Mouse (Mus musculus): ENCODE measurements at regions not wholly inside any gene's neighbourhood (a gene's known extent, or its start where the extent isn't known, plus 50 kb on each side); places are given as distances from the start of the nearest gene placed in this dataset.

- Histone ChIP-seq H3K4me2 (ENCODE audit: low read depth, low read length) (no peak overlapping the region), H3K4me3 (ENCODE audit: low read length) (no peak overlapping the region), H3K4me1 (ENCODE audit: insufficient read depth, low read length) (no peaks in the 10 kb centered on the region), H3K36me3 (ENCODE audit: insufficient read depth, low read length) (no peaks in the 10 kb centered on the region), H3K27me3 (ENCODE audit: insufficient read depth, low read length) (no peaks in the 10 kb centered on the region), H3K27ac (no peak overlapping the region), H3K9ac (replicated peaks; ENCODE audit: low read length) (no peak overlapping the region), H3K9me3 (ENCODE audit: low read length) (no peaks in the 10 kb centered on the region)
- DNase-seq (ENCODE audit: low spot score) (no peak), ATAC-seq (no peak)
- TF ChIP-seq CTCF (IDR thresholded peaks at IDR 0.05; ENCODE audit: low read depth): no peak
- 66% methylated on average over 2 of the region's 2 CpGs for WGBS
Observed at GRCm38 (mm10) chr2:10864451-10864850, 307.5 kb upstream of the Prkcq start.

GRCm38 (mm10) chr2:10874303-10874702 is 297.6 kb upstream of the Prkcq start:
- Histone ChIP-seq H3K9ac (replicated peaks; ENCODE audit: low read length) (no peak overlapping the region), H3K27ac (no peak overlapping the region), H3K4me2 (ENCODE audit: low read depth, low read length) (no peak overlapping the region), H3K27me3 (ENCODE audit: insufficient read depth, low read length) (no peaks in the 10 kb centered on the region), H3K36me3 (ENCODE audit: insufficient read depth, low read length) (no peaks in the 10 kb centered on the region), H3K4me1 (ENCODE audit: insufficient read depth, low read length) (no peaks in the 10 kb centered on the region), H3K9me3 (ENCODE audit: low read length) (no peaks in the 10 kb centered on the region), H3K4me3 (ENCODE audit: low read length) (no peak overlapping the region)
- ATAC-seq: no peak
- no peak for DNase-seq (ENCODE audit: low spot score)
- 85% methylated on average over 4 of the region's 4 CpGs for WGBS
- no peak for TF ChIP-seq CTCF (IDR thresholded peaks at IDR 0.05; ENCODE audit: low read depth)

- no peaks in the 10 kb centered on the region for H3K36me3 ChIP-seq (ENCODE audit: insufficient read depth, low read length)
- H3K4me1 ChIP-seq (ENCODE audit: insufficient read depth, low read length): no peaks in the 10 kb centered on the region
- DNase-seq (ENCODE audit: low spot score) (no peak), ATAC-seq (no peak)
- no peaks in the 10 kb centered on the region for H3K27me3 ChIP-seq (ENCODE audit: insufficient read depth, low read length)
- H3K9ac ChIP-seq (replicated peaks; ENCODE audit: low read length): no peak overlapping the region
- H3K9me3 ChIP-seq (ENCODE audit: low read length): no peaks in the 10 kb centered on the region
- no peak overlapping the region for H3K4me3 ChIP-seq (ENCODE audit: low read length)
- TF ChIP-seq CTCF (IDR thresholded peaks at IDR 0.05; ENCODE audit: low read depth): no peak
- no peak overlapping the region for H3K4me2 ChIP-seq (ENCODE audit: low read depth, low read length)
- no peak overlapping the region for H3K27ac ChIP-seq
- 60% methylated on average over 3 of the region's 3 CpGs for WGBS
Observed at GRCm38 (mm10) chr2:10901926-10902325, 270.0 kb upstream of the Prkcq start.

- Histone ChIP-seq H3K27me3 (ENCODE audit: insufficient read depth, low read length) (no peaks in the 10 kb centered on the region), H3K36me3 (ENCODE audit: insufficient read depth, low read length) (no peaks in the 10 kb centered on the region), H3K4me3 (ENCODE audit: low read length) (no peak overlapping the region), H3K4me2 (ENCODE audit: low read depth, low read length) (no peak overlapping the region), H3K9me3 (ENCODE audit: low read length) (no peaks in the 10 kb centered on the region), H3K27ac (no peak overlapping the region), H3K4me1 (ENCODE audit: insufficient read depth, low read length) (0 out of 2 replicates have a peak, but pooled peaks cover 3% of the 10 kb centered on the region), H3K9ac (replicated peaks; ENCODE audit: low read length) (no peak overlapping the region)
- TF ChIP-seq CTCF (IDR thresholded peaks at IDR 0.05; ENCODE audit: low read depth): peak; percentile 63
- DNase-seq (ENCODE audit: low spot score) (peak; percentile 51), ATAC-seq (no peak)
Observed at GRCm38 (mm10) chr2:10919955-10920354, 252.0 kb upstream of the Prkcq start.

GRCm38 (mm10) chr2:10920686-10921485 is 251.0 kb upstream of the Prkcq start:
- Histone ChIP-seq H3K27ac (no peak overlapping the region), H3K27me3 (ENCODE audit: insufficient read depth, low read length) (no peaks in the 10 kb centered on the region), H3K4me3 (ENCODE audit: low read length) (no peak overlapping the region), H3K9ac (replicated peaks; ENCODE audit: low read length) (no peak overlapping the region), H3K4me2 (ENCODE audit: low read depth, low read length) (peak overlapping the region; percentile 34), H3K4me1 (ENCODE audit: insufficient read depth, low read length) (0 out of 2 replicates have a peak, but pooled peaks cover 3% of the 10 kb centered on the region), H3K9me3 (ENCODE audit: low read length) (no peaks in the 10 kb centered on the region), H3K36me3 (ENCODE audit: insufficient read depth, low read length) (no peaks in the 10 kb centered on the region)
- WGBS: 48% methylated on average over 8 of the region's 8 CpGs
- peak; percentile 27; the same call in 1 of the 2 replicates for ATAC-seq
- TF ChIP-seq CTCF (IDR thresholded peaks at IDR 0.05; ENCODE audit: low read depth): no peak
- DNase-seq (ENCODE audit: low spot score): no peak

GRCm38 (mm10) chr2:10921486-10922450 is 250.1 kb upstream of the Prkcq start:
- Histone ChIP-seq H3K36me3 (ENCODE audit: insufficient read depth, low read length) (no peaks in the 10 kb centered on the region), H3K4me2 (ENCODE audit: low read depth, low read length) (peak overlapping the region; percentile 34), H3K27me3 (ENCODE audit: insufficient read depth, low read length) (no peaks in the 10 kb centered on the region), H3K27ac (no peak overlapping the region), H3K9ac (replicated peaks; ENCODE audit: low read length) (no peak overlapping the region), H3K4me3 (ENCODE audit: low read length) (peak overlapping the region; percentile 9; the same call in 1 of the 2 replicates), H3K9me3 (ENCODE audit: low read length) (no peaks in the 10 kb centered on the region), H3K4me1 (ENCODE audit: insufficient read depth, low read length) (0 out of 2 replicates have a peak, but pooled peaks cover 3% of the 10 kb centered on the region)
- no peak for TF ChIP-seq CTCF (IDR thresholded peaks at IDR 0.05; ENCODE audit: low read depth)
- DNase-seq (ENCODE audit: low spot score) (peak; percentile 40), ATAC-seq (0 out of 2 replicates have a peak, but pooled peaks have one; percentile 32)
- 23% methylated on average over 13 of the region's 13 CpGs for WGBS
